Comparison of ENCODE assay signal across 19 mouse cellular contexts in genomic region chr9:106898901-106899300, GRCm38 (mm10).
"Had no signal": no experiment of that assay in that cellular context is flagged by ENCODE, and none has a peak within 500 bp of the region (broad histone marks: within the 10 kb centered on the region; RNA-seq: fewer than 3 reads in every experiment).

No protein-coding gene starts in this region.

- ATAC-seq: midbrain, embryonic 16.5 days had no signal

- DNase-seq: lung, adult 18-20 months; lung, embryonic 14.5 days; lung, postnatal 10 days; lung, postnatal 4 days; midbrain, embryonic 14.5 days; retina, postnatal 1 day; right cerebral cortex, adult 18-20 months; right cerebral cortex, postnatal 25 days; right cerebral cortex, postnatal 4 days; spleen, adult 18-20 months; thymus, adult 2 months; thymus, postnatal 25 days; thymus, postnatal 4 days had no signal

- H3K27ac ChIP-seq: midbrain, embryonic 10.5 days; midbrain, embryonic 12.5 days; neural tube, embryonic 13.5 days; neural tube, embryonic 15.5 days had no signal

- H3K9ac ChIP-seq: lung, embryonic 14.5 days; midbrain, embryonic 12.5 days; neural tube, embryonic 13.5 days; neural tube, embryonic 15.5 days had no signal

- H3K4me1 ChIP-seq: midbrain, embryonic 10.5 days; midbrain, embryonic 12.5 days; neural tube, embryonic 13.5 days; neural tube, embryonic 15.5 days had no signal

- H3K9me3 ChIP-seq: midbrain, embryonic 10.5 days; midbrain, embryonic 12.5 days; neural tube, embryonic 13.5 days; neural tube, embryonic 15.5 days had no signal

- H3K4me3 ChIP-seq: midbrain, embryonic 10.5 days; midbrain, embryonic 12.5 days; myocyte; neural tube, embryonic 13.5 days; neural tube, embryonic 15.5 days had no signal

- H3K27me3 ChIP-seq: midbrain, embryonic 12.5 days; neural tube, embryonic 13.5 days; neural tube, embryonic 15.5 days had no signal

- H3K4me2 ChIP-seq: lung, embryonic 14.5 days; midbrain, embryonic 12.5 days; neural tube, embryonic 13.5 days; neural tube, embryonic 15.5 days had no signal
